Mouse (Mus musculus) heart, embryonic 11.5 days (tissue): ENCODE measurements at regions not wholly inside any gene's neighbourhood (a gene's known extent, or its start where the extent isn't known, plus 50 kb on each side); places are given as distances from the start of the nearest gene placed in this dataset.

Source experiments
- ATAC-seq: fragments of 200-750 bp; cut with Nextera tagmentation; replicated peaks from 2 replicates; pipeline ENCODE4 v1.8.0; 2017; ENCODE audit warnings: moderate library complexity; ENCODE audit not compliant: insufficient number of reproducible peaks, low FRiP score, low TSS enrichment
- H3K27ac ChIP-seq: fragments of 300-500 bp; sonication (generic); 2 replicates; pipeline ENCODE4 v1.5.1; 2014; ENCODE audit warnings: mild to moderate bottlenecking, low read depth, low read length
- H3K27me3 ChIP-seq: fragments of 300-500 bp; sonication (generic); 2 replicates; pipeline ENCODE4 v1.6.1; 2014; ENCODE audit warnings: mild to moderate bottlenecking, low read length, mixed read lengths; ENCODE audit not compliant: control insufficient read depth, insufficient read depth
- H3K36me3 ChIP-seq: fragments of 300-500 bp; sonication (generic); 2 replicates; pipeline ENCODE4 v1.6.1; 2014; ENCODE audit warnings: mild to moderate bottlenecking, low read length, moderate library complexity, mixed read lengths; ENCODE audit not compliant: control insufficient read depth, insufficient read depth
- H3K4me1 ChIP-seq: fragments of 300-500 bp; sonication (generic); 2 replicates; pipeline ENCODE4 v1.6.1; 2014; ENCODE audit warnings: low read length; ENCODE audit not compliant: control insufficient read depth, insufficient read depth
- H3K4me2 ChIP-seq: fragments of 300-500 bp; sonication (generic); 2 replicates; pipeline ENCODE4 v1.6.1; 2014; ENCODE audit warnings: mild to moderate bottlenecking, moderate library complexity
- H3K4me3 ChIP-seq: fragments of 300-500 bp; sonication (generic); 2 replicates; pipeline ENCODE4 v1.5.1; 2014; ENCODE audit warnings: low read depth, low read length
- H3K9ac ChIP-seq: fragments of 300-500 bp; sonication (generic); 2 replicates; pipeline ENCODE4 v1.6.1; 2014; ENCODE audit warnings: mild to moderate bottlenecking, low read depth, low read length, moderate library complexity
- H3K9me3 ChIP-seq: fragments of 300-500 bp; sonication (generic); replicated peaks from 2 replicates; pipeline ENCODE4 v1.6.1; 2016; ENCODE audit warnings: low read length; ENCODE audit not compliant: control insufficient read depth
- WGBS: fragments of 180-500 bp; shearing (Covaris S2); extraction: QIAGEN DNeasy Blood & Tissue Kit; methylation state at CpG from one replicate; pipeline ENCODE4 v1.1.7; 2014; ENCODE audit not compliant: insufficient replicate concordance; 5-methylcytosine and 5-hydroxymethylcytosine counted together

- no peak overlapping the region for H3K4me3 ChIP-seq
- no peak overlapping the region for H3K4me2 ChIP-seq
- H3K9me3 ChIP-seq: no peaks in the 10 kb centered on the region
- WGBS: 75% methylated on average over 4 of the region's 4 CpGs
- ATAC-seq: no peak
- H3K4me1 ChIP-seq: no peaks in the 10 kb centered on the region
- no peak overlapping the region for H3K27ac ChIP-seq
- H3K36me3 ChIP-seq: no peaks in the 10 kb centered on the region
- H3K27me3 ChIP-seq: no peaks in the 10 kb centered on the region
- H3K9ac ChIP-seq: no peak overlapping the region
Observed at GRCm38 (mm10) chr11:19109055-19109454, 90.3 kb upstream of the Meis1 start.

GRCm38 (mm10) chr11:19111916-19112575 lies 93.3 kb upstream of the Meis1 start:
- H3K4me2 ChIP-seq: no peak overlapping the region
- no peak overlapping the region for H3K9ac ChIP-seq
- H3K27me3 ChIP-seq: no peaks in the 10 kb centered on the region
- WGBS: 48% methylated on average over 7 of the region's 7 CpGs
- H3K4me3 ChIP-seq: no peak overlapping the region
- ATAC-seq: no peak
- no peak overlapping the region for H3K27ac ChIP-seq
- no peaks in the 10 kb centered on the region for H3K4me1 ChIP-seq
- H3K9me3 ChIP-seq: no peaks in the 10 kb centered on the region
- no peaks in the 10 kb centered on the region for H3K36me3 ChIP-seq

- ATAC-seq: no peak
- Histone ChIP-seq H3K27ac (no peak overlapping the region), H3K27me3 (no peaks in the 10 kb centered on the region), H3K9me3 (no peaks in the 10 kb centered on the region), H3K4me3 (no peak overlapping the region), H3K4me2 (no peak overlapping the region), H3K4me1 (no peaks in the 10 kb centered on the region), H3K36me3 (no peaks in the 10 kb centered on the region), H3K9ac (no peak overlapping the region)
- 55% methylated on average over 2 of the region's 2 CpGs for WGBS
Observed at GRCm38 (mm10) chr11:19117121-19117520, 98.3 kb upstream of the Meis1 start.

GRCm38 (mm10) chr11:19118258-19118657 lies 99.5 kb upstream of the Meis1 start:
- no peak for ATAC-seq

GRCm38 (mm10) chr11:19119927-19120827 lies 101.4 kb upstream of the Meis1 start:
- no peak overlapping the region for H3K27ac ChIP-seq
- H3K9ac ChIP-seq: no peak overlapping the region
- no peaks in the 10 kb centered on the region for H3K4me1 ChIP-seq
- WGBS: 59% methylated on average over 8 of the region's 8 CpGs
- no peak overlapping the region for H3K4me2 ChIP-seq
- H3K27me3 ChIP-seq: no peaks in the 10 kb centered on the region
- ATAC-seq: no peak
- no peak overlapping the region for H3K4me3 ChIP-seq
- no peaks in the 10 kb centered on the region for H3K9me3 ChIP-seq
- no peaks in the 10 kb centered on the region for H3K36me3 ChIP-seq

More at GRCm38 (mm10) chr11:19118258-19118657, 99.5 kb upstream of the Meis1 start:
- Histone ChIP-seq H3K36me3 (no peaks in the 10 kb centered on the region), H3K4me1 (no peaks in the 10 kb centered on the region), H3K4me2 (no peak overlapping the region), H3K9ac (no peak overlapping the region), H3K9me3 (no peaks in the 10 kb centered on the region), H3K4me3 (no peak overlapping the region), H3K27ac (no peak overlapping the region), H3K27me3 (no peaks in the 10 kb centered on the region)
- WGBS: 68% methylated on average over 4 of the region's 4 CpGs

- no peak overlapping the region for H3K9ac ChIP-seq
- H3K4me2 ChIP-seq: no peak overlapping the region
- H3K4me1 ChIP-seq: no peaks in the 10 kb centered on the region
- WGBS: 61% methylated on average over 3 of the region's 3 CpGs
- H3K4me3 ChIP-seq: no peak overlapping the region
- H3K27ac ChIP-seq: no peak overlapping the region
- no peaks in the 10 kb centered on the region for H3K9me3 ChIP-seq
- H3K27me3 ChIP-seq: no peaks in the 10 kb centered on the region
- H3K36me3 ChIP-seq: no peaks in the 10 kb centered on the region
- no peak for ATAC-seq
Observed at GRCm38 (mm10) chr11:19120871-19121270, 102.1 kb upstream of the Meis1 start.

GRCm38 (mm10) chr11:19135375-19136050 lies 116.7 kb upstream of the Meis1 start:
- no peak overlapping the region for H3K4me3 ChIP-seq
- no peaks in the 10 kb centered on the region for H3K4me1 ChIP-seq
- H3K4me2 ChIP-seq: no peak overlapping the region
- WGBS: 40% methylated on average over 2 of the region's 2 CpGs
- no peaks in the 10 kb centered on the region for H3K9me3 ChIP-seq
- ATAC-seq: no peak
- H3K9ac ChIP-seq: no peak overlapping the region
- H3K27ac ChIP-seq: no peak overlapping the region
- no peaks in the 10 kb centered on the region for H3K27me3 ChIP-seq
- no peaks in the 10 kb centered on the region for H3K36me3 ChIP-seq

- no peaks in the 10 kb centered on the region for H3K27me3 ChIP-seq
- WGBS: 78% methylated on average over 5 of the region's 5 CpGs
- H3K4me3 ChIP-seq: no peak overlapping the region
- H3K4me2 ChIP-seq: no peak overlapping the region
- H3K4me1 ChIP-seq: no peaks in the 10 kb centered on the region
- no peak overlapping the region for H3K9ac ChIP-seq
- H3K9me3 ChIP-seq: no peaks in the 10 kb centered on the region
- H3K36me3 ChIP-seq: no peaks in the 10 kb centered on the region
- H3K27ac ChIP-seq: no peak overlapping the region
- no peak for ATAC-seq
Observed at GRCm38 (mm10) chr11:19138423-19138822, 119.6 kb upstream of the Meis1 start.
